Mouse (Mus musculus): Measurements from ENCODE around the gene Hccs. TPM values are rescaled to one million over a fixed set of nuclear protein-coding genes. Genes with fewer than 3 reads are reported as not detected.

Hccs gene
- polyA plus RNA-seq, 1 experiment, result 0.11 TPM

GRCm38 (mm10) chrX:169220064-169220463 lies 100.1 kb downstream of the Hccs start:
- TF ChIP-seq TAL1 (IDR thresholded peaks at IDR 0.05; ENCODE audit: low read length) (no peak), GATA1 (IDR thresholded peaks at IDR 0.05; ENCODE audit: low read length) (no peak)
- H3K27me3 ChIP-seq (ENCODE audit: control insufficient read depth), result no peaks in the 10 kb centered on the region
- H3K9me3 ChIP-seq (ENCODE audit: control insufficient read depth, low read length), result no peaks in the 10 kb centered on the region
- H3K4me1 ChIP-seq (ENCODE audit: control insufficient read depth), result peaks cover 2% of the 10 kb centered on the region; the same call in 1 of the 2 replicates
- H3K36me3 ChIP-seq (ENCODE audit: control insufficient read depth), result no peaks in the 10 kb centered on the region
- H3K4me3 ChIP-seq (replicated peaks), result no peak overlapping the region

GRCm38 (mm10) chrX:169210019-169210418 lies 110.2 kb downstream of the Hccs start:
- H3K4me1 ChIP-seq (ENCODE audit: control insufficient read depth), result no peaks in the 10 kb centered on the region
- no peaks in the 10 kb centered on the region for H3K36me3 ChIP-seq (ENCODE audit: control insufficient read depth)
- H3K9me3 ChIP-seq (ENCODE audit: control insufficient read depth, low read length), result no peaks in the 10 kb centered on the region
- H3K4me3 ChIP-seq (replicated peaks), result no peak overlapping the region
- H3K27me3 ChIP-seq (ENCODE audit: control insufficient read depth), result no peaks in the 10 kb centered on the region
- no peak for TF ChIP-seq TAL1 (IDR thresholded peaks at IDR 0.05; ENCODE audit: low read length)

Other genes with a start within 250 kb of the Hccs start
- gene Amelx, start 133.2 kb downstream of the Hccs start, polyA plus RNA-seq (2012), result not detected in 2 replicates

Measured in erythroblast, embryonic 14.5 days (primary cell).